Comparison of ENCODE assay signal across 19 mouse cellular contexts in the genomic region with DNA sequence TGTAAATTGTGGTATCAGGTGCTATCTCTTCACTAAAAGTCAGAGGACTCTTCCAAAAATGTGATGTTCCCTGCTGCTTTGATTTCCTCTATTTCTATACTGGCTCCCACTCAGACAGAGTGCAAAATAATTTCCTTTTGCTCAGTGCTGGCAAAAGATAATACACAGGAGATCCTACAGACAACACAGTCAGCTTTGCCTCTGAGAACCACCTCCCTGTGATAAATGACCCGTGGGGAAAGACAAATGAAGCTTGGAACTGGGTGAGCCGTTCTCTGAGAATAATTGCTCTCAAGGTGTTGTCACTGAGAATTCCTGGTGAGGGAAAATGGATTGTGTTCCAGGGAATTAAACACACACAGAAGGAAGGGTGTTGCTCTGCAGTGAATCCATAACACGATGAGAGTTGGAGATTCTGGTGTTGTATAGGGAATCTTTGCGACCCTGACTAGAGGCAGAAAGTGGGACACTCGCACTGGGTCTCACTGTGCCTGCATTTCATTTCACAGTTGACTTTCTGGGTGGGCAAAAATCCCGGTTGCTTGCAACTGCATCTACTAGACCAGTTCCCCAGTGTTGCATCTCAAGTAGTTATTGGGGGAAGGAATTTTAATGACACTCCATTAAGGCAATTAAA.
DNase-seq lines count a peak whose midpoint lies in the region; ATAC-seq and TF ChIP-seq lines count a peak whose summit lies in the region.
"Had no signal": no experiment of that assay in that cellular context is flagged by ENCODE, and none has a peak within 500 bp of the region (broad histone marks: within the 10 kb centered on the region; RNA-seq: fewer than 3 reads in every experiment).

No protein-coding gene starts in this region.

- H3K9me3 ChIP-seq in midbrain, postnatal 0 days (ENCODE audit: low read length), result no peaks in the 10 kb centered on the region
- H3K9me3 ChIP-seq in midbrain, embryonic 10.5 days (replicated peaks), result peaks cover 6% of the 10 kb centered on the region; the same call in 1 of the 2 replicates
- peaks cover 6% of the 10 kb centered on the region for H3K9me3 ChIP-seq in hindbrain, embryonic 14.5 days (ENCODE audit: control insufficient read depth, low read length)
- H3K9me3 ChIP-seq: embryonic facial prominence, embryonic 12.5 days; G1E; liver, embryonic 13.5 days; lung, embryonic 15.5 days had no signal

- no peak for DNase-seq in frontal cortex, postnatal 10 days (ENCODE audit: low spot score in 2 of 2)
- DNase-seq in midbrain, postnatal 0 days (ENCODE audit: low spot score), result peak; percentile 39
- no peak for DNase-seq in midbrain, embryonic 10.5 days (ENCODE audit: low spot score)
- no peak for DNase-seq in hindbrain, embryonic 14.5 days (ENCODE audit: low spot score)
- peak; percentile 65 for DNase-seq in retina, embryonic 14.5 days (ENCODE audit: low spot score)
- DNase-seq in thymus, postnatal 14 days, result no peak
- no peak for DNase-seq in kidney, adult 11 months
- DNase-seq: gastrocnemius, postnatal 25 days; heart, postnatal 14 days; kidney, postnatal 25 days; liver, embryonic 13.5 days; thymus, adult 18-20 months had no signal

- TF ChIP-seq CTCF in midbrain, postnatal 0 days (IDR thresholded peaks at IDR 0.05), result no peak

- no peak overlapping the region for H3K9ac ChIP-seq in midbrain, postnatal 0 days (replicated peaks; ENCODE audit: low read length, poor library complexity, severe bottlenecking)
- no peak overlapping the region for H3K9ac ChIP-seq in hindbrain, embryonic 14.5 days
- H3K9ac ChIP-seq: embryonic facial prominence, embryonic 12.5 days; limb, embryonic 12.5 days; liver, embryonic 13.5 days; lung, embryonic 15.5 days had no signal

- H3K4me1 ChIP-seq in midbrain, postnatal 0 days (ENCODE audit: insufficient read depth, low read length), result no peaks in the 10 kb centered on the region
- H3K4me1 ChIP-seq in midbrain, embryonic 10.5 days, result no peaks in the 10 kb centered on the region
- H3K4me1 ChIP-seq in hindbrain, embryonic 14.5 days (replicated peaks; ENCODE audit: control insufficient read depth, insufficient read depth, low read length), result 0 out of 2 replicates have a peak, but pooled peaks cover 4% of the 10 kb centered on the region
- H3K4me1 ChIP-seq: embryonic facial prominence, embryonic 12.5 days; liver, embryonic 13.5 days had no signal

- H3K4me3 ChIP-seq in midbrain, postnatal 0 days (ENCODE audit: low read depth, low read length), result no peak overlapping the region
- no peak overlapping the region for H3K4me3 ChIP-seq in midbrain, embryonic 10.5 days
- H3K4me3 ChIP-seq in hindbrain, embryonic 14.5 days (replicated peaks; ENCODE audit: low read length), result no peak overlapping the region
- H3K4me3 ChIP-seq: embryonic facial prominence, embryonic 12.5 days; heart, embryonic 10.5 days; limb, embryonic 12.5 days; liver, embryonic 13.5 days; lung, embryonic 15.5 days had no signal

- no peak overlapping the region for H3K4me2 ChIP-seq in midbrain, postnatal 0 days (ENCODE audit: low read depth, low read length, poor library complexity, severe bottlenecking)
- no peak overlapping the region for H3K4me2 ChIP-seq in hindbrain, embryonic 14.5 days (replicated peaks)
- H3K4me2 ChIP-seq: embryonic facial prominence, embryonic 12.5 days; limb, embryonic 12.5 days; liver, embryonic 13.5 days; lung, embryonic 15.5 days had no signal

- ATAC-seq in frontal cortex, adult (ENCODE audit: low TSS enrichment), result 0 out of 2 replicates have a peak, but pooled peaks have one; percentile 23
- ATAC-seq in midbrain, postnatal 0 days (ENCODE audit: low FRiP score), result no peak
- no peak for ATAC-seq in hindbrain, embryonic 14.5 days (ENCODE audit: low FRiP score)
- ATAC-seq: CD4-positive, CD25-positive, alpha-beta regulatory T cell, adult 4 months had no signal

- whole genome bisulfite sequencing in midbrain, postnatal 0 days, result 45% methylated on average over 6 of the region's 6 CpGs
- whole genome bisulfite sequencing in midbrain, embryonic 10.5 days, result 58% methylated on average over 6 of the region's 6 CpGs
- 37% methylated on average over 6 of the region's 6 CpGs for WGBS in hindbrain, embryonic 14.5 days

- H3K27me3 ChIP-seq in midbrain, postnatal 0 days (ENCODE audit: insufficient read depth, low read length), result no peaks in the 10 kb centered on the region
- no peaks in the 10 kb centered on the region for H3K27me3 ChIP-seq in midbrain, embryonic 10.5 days (ENCODE audit: low read depth, poor library complexity, severe bottlenecking)
- H3K27me3 ChIP-seq in hindbrain, embryonic 14.5 days (ENCODE audit: control insufficient read depth, insufficient read depth, low read length), result no peaks in the 10 kb centered on the region
- H3K27me3 ChIP-seq: embryonic facial prominence, embryonic 12.5 days; limb, embryonic 12.5 days; liver, embryonic 13.5 days; lung, embryonic 15.5 days had no signal

- no peak overlapping the region for H3K27ac ChIP-seq in midbrain, postnatal 0 days (ENCODE audit: low read depth, low read length)
- H3K27ac ChIP-seq in midbrain, embryonic 10.5 days (replicated peaks), result no peak overlapping the region
- H3K27ac ChIP-seq in hindbrain, embryonic 14.5 days, result peak overlapping the region; percentile 16; the same call in 1 of the 2 replicates
- H3K27ac ChIP-seq: embryonic facial prominence, embryonic 12.5 days; heart, embryonic 10.5 days; limb, embryonic 12.5 days; liver, embryonic 13.5 days; lung, embryonic 15.5 days had no signal

- no peaks in the 10 kb centered on the region for H3K36me3 ChIP-seq in midbrain, postnatal 0 days (ENCODE audit: insufficient read depth, low read length)
- no peaks in the 10 kb centered on the region for H3K36me3 ChIP-seq in midbrain, embryonic 10.5 days
- no peaks in the 10 kb centered on the region for H3K36me3 ChIP-seq in hindbrain, embryonic 14.5 days (replicated peaks; ENCODE audit: control insufficient read depth, insufficient read depth)
- H3K36me3 ChIP-seq: embryonic facial prominence, embryonic 12.5 days; G1E; heart, embryonic 10.5 days; limb, embryonic 12.5 days; liver, embryonic 13.5 days; lung, embryonic 15.5 days had no signal

Comparison
In these comparisons a context has a peak if more than half of its experiments do, and no peak if none do; other contexts are left out.
1. DNase-seq: peak in midbrain, postnatal 0 days (single experiment) and retina, embryonic 14.5 days (single experiment); none in frontal cortex, postnatal 10 days (0 of 2), midbrain, embryonic 10.5 days (single experiment), hindbrain, embryonic 14.5 days (single experiment), thymus, postnatal 14 days (single experiment) and kidney, adult 11 months (single experiment).